ENCODE assay signal across 8 mouse cellular contexts in genomic region chr13:111809466-111810228, GRCm38 (mm10). TPM values are rescaled to one million over a fixed set of nuclear protein-coding genes. Genes with fewer than 3 reads are reported as not detected.
DNase-seq lines count a peak whose midpoint lies in the region; ATAC-seq and TF ChIP-seq lines count a peak whose summit lies in the region.

No protein-coding gene starts in this region.

- H3K4me2 ChIP-seq in embryonic facial prominence, embryonic 11.5 days (ENCODE audit: low read depth, low read length): peak overlapping the region; percentile 92
- H3K4me2 ChIP-seq in heart, embryonic 16.5 days (ENCODE audit: low read depth, low read length): peak overlapping the region; percentile 81
- H3K4me2 ChIP-seq in lung, postnatal 0 days (replicated peaks; ENCODE audit: low read depth, low read length): peak overlapping the region; percentile 87

- H3K4me3 ChIP-seq in embryonic facial prominence, embryonic 11.5 days (ENCODE audit: low read depth, low read length): peak overlapping the region; percentile 93
- peak overlapping the region; percentile 94 for H3K4me3 ChIP-seq in heart, embryonic 16.5 days (ENCODE audit: low read length)
- peak overlapping the region; percentile 97 for H3K4me3 ChIP-seq in lung, postnatal 0 days (ENCODE audit: low read depth, low read length)

- peak overlapping the region; percentile 94 for H3K9ac ChIP-seq in embryonic facial prominence, embryonic 11.5 days (replicated peaks; ENCODE audit: low read length)
- H3K9ac ChIP-seq in heart, embryonic 16.5 days (ENCODE audit: low read length): peak overlapping the region; percentile 95
- H3K9ac ChIP-seq in lung, postnatal 0 days (replicated peaks; ENCODE audit: low read depth): peak overlapping the region; percentile 88

- TF ChIP-seq CTCF in lung, postnatal 0 days (IDR thresholded peaks at IDR 0.05): no peak

- H3K4me1 ChIP-seq in embryonic facial prominence, embryonic 11.5 days (ENCODE audit: control insufficient read depth, insufficient read depth, low read length): no peaks in the 10 kb centered on the region; the same call in 1 of the 2 replicates
- peaks cover 20% of the 10 kb centered on the region for H3K4me1 ChIP-seq in heart, embryonic 16.5 days (ENCODE audit: control insufficient read depth, insufficient read depth, low read length)
- H3K4me1 ChIP-seq in lung, postnatal 0 days (ENCODE audit: insufficient read depth, low read depth, low read length): peaks cover 9% of the 10 kb centered on the region; the same call in 1 of the 2 replicates

- H3K36me3 ChIP-seq in embryonic facial prominence, embryonic 11.5 days (replicated peaks; ENCODE audit: control insufficient read depth, insufficient read depth, low read depth, low read length): no peaks in the 10 kb centered on the region
- no peaks in the 10 kb centered on the region for H3K36me3 ChIP-seq in heart, embryonic 16.5 days (ENCODE audit: control insufficient read depth, insufficient read depth)
- no peaks in the 10 kb centered on the region for H3K36me3 ChIP-seq in lung, postnatal 0 days (ENCODE audit: insufficient read depth, low read length)

- DNase-seq in CD4-positive, CD25-positive, alpha-beta regulatory T cell, adult 2 months (ENCODE audit: low read depth, low spot score): peak; percentile 44
- DNase-seq in adrenal gland, adult 8-10 months: peak; percentile 65
- peak; percentile 48 for DNase-seq in embryonic facial prominence, embryonic 11.5 days (ENCODE audit: low spot score)
- peak; percentile 78 for DNase-seq in kidney, postnatal 10 days
- peak; percentile 79 for DNase-seq in lung, postnatal 0 days (ENCODE audit: low spot score)
- peak; percentile 30 for DNase-seq in right cerebral cortex, postnatal 14 days

- H3K9me3 ChIP-seq in embryonic facial prominence, embryonic 11.5 days (replicated peaks; ENCODE audit: control insufficient read depth, low read length): no peaks in the 10 kb centered on the region
- H3K9me3 ChIP-seq in heart, embryonic 16.5 days (replicated peaks; ENCODE audit: control insufficient read depth, low read length): no peaks in the 10 kb centered on the region
- H3K9me3 ChIP-seq in lung, postnatal 0 days (ENCODE audit: low read length): no peaks in the 10 kb centered on the region

- peak overlapping the region; percentile 95; the same call in 1 of the 2 replicates for H3K27ac ChIP-seq in embryonic facial prominence, embryonic 11.5 days (replicated peaks; ENCODE audit: low read depth, low read length)
- H3K27ac ChIP-seq in heart, embryonic 16.5 days (ENCODE audit: low read length): peak overlapping the region; percentile 87
- H3K27ac ChIP-seq in lung, postnatal 0 days (ENCODE audit: low read length): peak overlapping the region; percentile 98

- TF ChIP-seq EP300 in lung, postnatal 0 days (IDR thresholded peaks at IDR 0.05): no peak

- no peak for ATAC-seq in CD4-positive, CD25-positive, alpha-beta regulatory T cell, adult 4 months
- peak; percentile 63; the same call in 1 of the 2 replicates for ATAC-seq in embryonic facial prominence, embryonic 11.5 days (replicated peaks; ENCODE audit: insufficient number of reproducible peaks, low FRiP score, low TSS enrichment, low read depth)
- ATAC-seq in heart, embryonic 16.5 days (replicated peaks; ENCODE audit: extremely low read depth, insufficient read depth, low FRiP score): peak; percentile 38
- ATAC-seq in lung, postnatal 0 days: peak; percentile 52

- under 1% methylated on average over 29 of the region's 29 CpGs for WGBS in embryonic facial prominence, embryonic 11.5 days
- 2% methylated on average over 29 of the region's 29 CpGs for WGBS in heart, embryonic 16.5 days
- 1% methylated on average over 29 of the region's 29 CpGs for WGBS in lung, postnatal 0 days

- no peaks in the 10 kb centered on the region for H3K27me3 ChIP-seq in embryonic facial prominence, embryonic 11.5 days (ENCODE audit: control insufficient read depth, insufficient read depth, low read length)
- H3K27me3 ChIP-seq in heart, embryonic 16.5 days (ENCODE audit: control insufficient read depth, insufficient read depth, low read length): no peaks in the 10 kb centered on the region
- no peaks in the 10 kb centered on the region for H3K27me3 ChIP-seq in lung, postnatal 0 days (replicated peaks; ENCODE audit: insufficient read depth, low read length)

RNA-seq across cellular contexts. Expression of gene Map3k1, which starts 0.9 kb away (rescaled TPM):
- polyA plus RNA-seq in CD4-positive, CD25-positive, alpha-beta regulatory T cell, adult 4 months (2017; shearing (Covaris generic)): 100 to 1,000 TPM; 117 to 125 TPM
- 100 to 1,000 TPM in 1 of 4 experiments, 10 to 100 TPM in 3; 41.6 to 114 (median 77.4) TPM for total RNA-seq in adrenal gland, adult 8-10 months (2022)
- 16.8 and 17.9 TPM in 2 replicates for polyA plus RNA-seq in embryonic facial prominence, embryonic 11.5 days (2014; fragmentation: Nextera tagmentation; extraction: Ambion mirVana)
- 11.7 and 12.9 TPM in 2 replicates for polyA plus RNA-seq in heart, embryonic 16.5 days (2015; fragmentation: Nextera tagmentation; extraction: Ambion mirVana)
- 16.6 and 18.0 TPM in 2 replicates for polyA plus RNA-seq in lung, postnatal 0 days (2015; fragmentation: Nextera tagmentation; extraction: Ambion mirVana)
